Mouse (Mus musculus) midbrain, embryonic 10.5 days (tissue): ENCODE results near the gene Fuz. TPM values are rescaled to one million over a fixed set of nuclear protein-coding genes. Genes with fewer than 3 reads are reported as not detected.

Experiments
- DNase-seq: peaks from one replicate; pipeline ENCODE4 v3.0.0-alpha.2; 2017; ENCODE audit warnings: low spot score
- H3K27ac ChIP-seq: fragments of 300-500 bp; sonication (generic); replicated peaks from 2 replicates; pipeline ENCODE4 v1.5.1; 2016; ENCODE audit warnings: mild to moderate bottlenecking
- H3K27me3 ChIP-seq: fragments of 300-500 bp; sonication (generic); 2 replicates; pipeline ENCODE4 v1.6.1; 2016; ENCODE audit warnings: low read depth, mild to moderate bottlenecking; ENCODE audit not compliant: poor library complexity, severe bottlenecking
- H3K36me3 ChIP-seq: fragments of 300-500 bp; sonication (generic); 2 replicates; pipeline ENCODE4 v1.6.1; 2016; ENCODE audit warnings: mild to moderate bottlenecking, moderate library complexity
- H3K4me1 ChIP-seq: fragments of 300-500 bp; sonication (generic); 2 replicates; pipeline ENCODE4 v1.6.1; 2016
- H3K4me3 ChIP-seq: fragments of 300-500 bp; sonication (generic); 2 replicates; pipeline ENCODE4 v1.5.1; 2016; ENCODE audit warnings: mild to moderate bottlenecking, moderate library complexity
- H3K9me3 ChIP-seq: fragments of 300-500 bp; sonication (generic); replicated peaks from 2 replicates; pipeline ENCODE4 v1.6.1; 2016; ENCODE audit warnings: mild to moderate bottlenecking
- WGBS: fragments of 180-500 bp; shearing (Covaris S2); methylation state at CpG from one replicate; pipeline ENCODE4 v1.1.7; 2016; 5-methylcytosine and 5-hydroxymethylcytosine counted together
- polyA plus RNA-seq: library from polyadenylated mRNA; unstranded; fragments of >200 nt; fragmentation: Nextera tagmentation; extraction: Ambion mirVana; gene quantifications from 2 replicates; pipeline ENCODE4 v1.2.1, GENCODE M21; 2016

The Fuz gene
- polyA plus RNA-seq = 26.9 and 30.6 TPM in 2 replicates

- peak within 1 kb of the TSS; percentile 95 for H3K27ac ChIP-seq
- H3K9me3 ChIP-seq = no peaks in the 10 kb centered on the region
- peak within 1 kb of the TSS; percentile 75 for H3K4me3 ChIP-seq
- WGBS = under 1% methylated on average over 34 of the region's 34 CpGs
- H3K36me3 ChIP-seq = peaks cover 36% of the 10 kb centered on the region
- H3K4me1 ChIP-seq = peaks cover 85% of the 10 kb centered on the region
- peak; percentile 93 for DNase-seq
- no peaks in the 10 kb centered on the region for H3K27me3 ChIP-seq
Observed at GRCm38 (mm10) chr7:44895593-44896434, at the start of gene Fuz. Gene Fuz (plus strand): TSS chr7:44896079.

- H3K36me3 ChIP-seq = peaks cover 61% of the 10 kb centered on the region
- no peaks in the 10 kb centered on the region for H3K9me3 ChIP-seq
- WGBS = 91% methylated on average over 7 of the region's 7 CpGs
- H3K27me3 ChIP-seq = peaks cover 1% of the 10 kb centered on the region
- H3K27ac ChIP-seq = no peak overlapping the region
- peak overlapping the region; percentile 14; the same call in 1 of the 2 replicates for H3K4me3 ChIP-seq
- no peak for DNase-seq
- peaks cover 26% of the 10 kb centered on the region for H3K4me1 ChIP-seq
Observed at GRCm38 (mm10) chr7:44846804-44847203, 49.1 kb upstream of the Fuz start.

GRCm38 (mm10) chr7:44847772-44848171, 48.1 kb upstream of the Fuz start:
- peaks cover 57% of the 10 kb centered on the region for H3K36me3 ChIP-seq
- peak overlapping the region; percentile 85 for H3K4me3 ChIP-seq
- no peaks in the 10 kb centered on the region for H3K27me3 ChIP-seq
- peak overlapping the region; percentile 97; the same call in 1 of the 2 replicates for H3K27ac ChIP-seq
- no peaks in the 10 kb centered on the region for H3K9me3 ChIP-seq
- DNase-seq = no peak
- WGBS = 86% methylated on average over 5 of the region's 5 CpGs
- peaks cover 33% of the 10 kb centered on the region for H3K4me1 ChIP-seq

- WGBS = under 1% methylated on average over 54 of the region's 54 CpGs
- H3K4me3 ChIP-seq = peak within 1 kb of the TSS; percentile 85
- no peaks in the 10 kb centered on the region for H3K27me3 ChIP-seq
- peaks cover 53% of the 10 kb centered on the region for H3K36me3 ChIP-seq
- H3K4me1 ChIP-seq = peaks cover 43% of the 10 kb centered on the region
- H3K9me3 ChIP-seq = no peaks in the 10 kb centered on the region
- DNase-seq = peak; percentile 96
- peak within 1 kb of the TSS; percentile 97 for H3K27ac ChIP-seq
Observed at GRCm38 (mm10) chr7:44848561-44849415, 47.1 kb upstream of the Fuz start, which contains the start of the genes Akt1s1 and Tbc1d17. Gene Akt1s1 (plus strand): TSS chr7:44848991. Gene Tbc1d17 (minus strand): TSS chr7:44849079.

- peak; percentile 92 for DNase-seq
- Histone ChIP-seq H3K4me1 (peaks cover 50% of the 10 kb centered on the region), H3K36me3 (peaks cover 45% of the 10 kb centered on the region)
Observed at GRCm38 (mm10) chr7:44849416-44850111, 46.3 kb upstream of the Fuz start.

GRCm38 (mm10) chr7:44850146-44850545, 45.7 kb upstream of the Fuz start:
- peaks cover 56% of the 10 kb centered on the region for H3K4me1 ChIP-seq
- peaks cover 39% of the 10 kb centered on the region for H3K36me3 ChIP-seq
- WGBS = 1% methylated on average over 33 of the region's 33 CpGs
- H3K27me3 ChIP-seq = no peaks in the 10 kb centered on the region
- H3K9me3 ChIP-seq = no peaks in the 10 kb centered on the region
- peak overlapping the region; percentile 97 for H3K27ac ChIP-seq
- DNase-seq = peak; percentile 86
- H3K4me3 ChIP-seq = peak overlapping the region; percentile 85

More at GRCm38 (mm10) chr7:44849416-44850111, 46.3 kb upstream of the Fuz start:
- Histone ChIP-seq H3K9me3 (no peaks in the 10 kb centered on the region), H3K27ac (peak overlapping the region; percentile 97), H3K27me3 (no peaks in the 10 kb centered on the region), H3K4me3 (peak overlapping the region; percentile 85)
- under 1% methylated on average over 41 of the region's 41 CpGs for WGBS

- peak overlapping the region; percentile 97 for H3K27ac ChIP-seq
- peak overlapping the region; percentile 85 for H3K4me3 ChIP-seq
- H3K9me3 ChIP-seq = no peaks in the 10 kb centered on the region
- no peak for DNase-seq
- H3K27me3 ChIP-seq = no peaks in the 10 kb centered on the region
- peaks cover 65% of the 10 kb centered on the region for H3K4me1 ChIP-seq
- peaks cover 31% of the 10 kb centered on the region for H3K36me3 ChIP-seq
- WGBS = 84% methylated on average over 8 of the region's 8 CpGs
Observed at GRCm38 (mm10) chr7:44850789-44851624, 44.9 kb upstream of the Fuz start.

- Histone ChIP-seq H3K36me3 (peaks cover 23% of the 10 kb centered on the region), H3K4me1 (peaks cover 71% of the 10 kb centered on the region), H3K27ac (no peak overlapping the region), H3K27me3 (no peaks in the 10 kb centered on the region), H3K4me3 (peak overlapping the region; percentile 85; the same call in 1 of the 2 replicates), H3K9me3 (no peaks in the 10 kb centered on the region)
- DNase-seq = no peak
- 92% methylated on average over 12 of the region's 12 CpGs for WGBS
Observed at GRCm38 (mm10) chr7:44851625-44852234, 44.1 kb upstream of the Fuz start.

GRCm38 (mm10) chr7:44852259-44853027, 43.4 kb upstream of the Fuz start:
- no peak for DNase-seq
- Histone ChIP-seq H3K4me1 (peaks cover 75% of the 10 kb centered on the region), H3K4me3 (peak overlapping the region; percentile 28; the same call in 1 of the 2 replicates), H3K27ac (no peak overlapping the region), H3K36me3 (peaks cover 20% of the 10 kb centered on the region), H3K27me3 (no peaks in the 10 kb centered on the region), H3K9me3 (no peaks in the 10 kb centered on the region)
- 93% methylated on average over 36 of the region's 36 CpGs for WGBS

- Histone ChIP-seq H3K36me3 (peaks cover 20% of the 10 kb centered on the region), H3K27me3 (no peaks in the 10 kb centered on the region), H3K4me3 (peak overlapping the region; percentile 28; the same call in 1 of the 2 replicates), H3K27ac (no peak overlapping the region), H3K9me3 (no peaks in the 10 kb centered on the region), H3K4me1 (peaks cover 75% of the 10 kb centered on the region)
- 94% methylated on average over 2 of the region's 2 CpGs for WGBS
- DNase-seq = no peak
Observed at GRCm38 (mm10) chr7:44853065-44853464, 42.8 kb upstream of the Fuz start.
